Mouse (Mus musculus) pancreas, adult 10 weeks (tissue): ENCODE data around the gene Sphkap. TPM values are rescaled to one million over a fixed set of nuclear protein-coding genes. Genes with fewer than 3 reads are reported as not detected.

ENCODE experiments used
- polyA plus RNA-seq: library from polyadenylated mRNA; stranded (reverse); fragments of 350-450 nt; fragmentation: Illumina TruSeq; extraction: RNeasy Lipid Tissue Mini Kit (QIAGEN cat#74804); gene quantifications from one replicate; pipeline ENCODE4 v1.2.3, GENCODE M21; 2015; ENCODE audit warnings: low read depth, low replicate concordance; ENCODE audit not compliant: insufficient read depth

The Sphkap gene
- 4.5 TPM for polyA plus RNA-seq

DNA sequence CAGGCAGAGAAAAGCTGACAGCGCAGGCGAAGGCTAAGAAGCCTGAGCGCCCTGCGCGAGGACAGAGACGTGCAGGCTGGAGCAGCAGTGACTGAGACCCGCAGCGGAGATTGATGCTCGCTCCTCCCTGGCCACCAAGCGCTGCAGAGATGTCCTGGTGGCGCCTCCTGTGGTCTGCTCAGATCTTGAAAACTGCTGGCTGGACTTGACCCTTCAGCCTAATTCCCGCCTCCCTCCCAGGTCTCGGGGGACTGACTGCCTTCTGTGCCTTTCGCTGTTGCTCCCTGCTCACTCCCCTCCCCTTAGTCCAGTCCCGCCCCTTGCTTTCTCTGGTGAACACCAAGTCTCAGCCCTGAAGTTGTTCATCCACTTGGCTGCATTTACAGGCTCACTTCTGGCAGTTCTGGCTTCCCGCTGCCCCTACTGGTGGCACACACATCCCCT is at the start of gene Sphkap:
Gene Sphkap, minus strand, starts transcription at position 180 of the 444 bp plus-strand sequence.

Other genes with a start within 250 kb of the Sphkap start
- gene Daw1, start 248.4 kb downstream of the Sphkap start, polyA plus RNA-seq = not detected